Mouse (Mus musculus) MEL (cell line): ENCODE data around the gene Carm1. TPM values are rescaled to one million over a fixed set of nuclear protein-coding genes. Genes with fewer than 3 reads are reported as not detected.

Source experiments
- DNase-seq: peaks from one replicate; pipeline ENCODE4 v3.0.0; 2011; ENCODE audit warnings: low read depth, low spot score
- H3K27ac ChIP-seq: 2 replicates; pipeline ENCODE4 v1.5.1; 2012; ENCODE audit warnings: low read depth, mild to moderate bottlenecking, control low read depth, low read length, moderate library complexity; ENCODE audit not compliant: control insufficient read depth
- H3K27me3 ChIP-seq, 2 experiments: fragments of 150-350 bp in 1 of 2; sonication (generic) in 1 of 2; 2 replicates each; pipeline ENCODE4 v1.6.1; 2012; ENCODE audit warnings: low read length in 2 of 2, mild to moderate bottlenecking in 2 of 2, improper control_type of control experiment in 1 of 2, moderate library complexity in 1 of 2; ENCODE audit not compliant: insufficient read depth in 2 of 2, control insufficient read depth in 1 of 2
- H3K36me3 ChIP-seq, 2 experiments: 2 replicates each; pipeline ENCODE4 v1.6.1; 2012 to 2014; ENCODE audit warnings: low read length in 2 of 2, improper control_type of control experiment in 1 of 2, inconsistent platforms in 1 of 2, mild to moderate bottlenecking in 1 of 2; ENCODE audit not compliant: insufficient read depth in 2 of 2, control insufficient read depth in 1 of 2
- H3K4me1 ChIP-seq, 2 experiments: fragments of 150-350 bp in 1 of 2; sonication (generic) in 1 of 2; 2 replicates each; pipeline ENCODE4 v1.6.1; 2012; ENCODE audit warnings: low read length in 2 of 2, improper control_type of control experiment in 1 of 2, mild to moderate bottlenecking in 1 of 2; ENCODE audit not compliant: insufficient read depth in 2 of 2, control insufficient read depth in 1 of 2
- H3K4me3 ChIP-seq, 2 experiments: fragments of 150-350 bp in 1 of 2; sonication (generic) in 1 of 2; 2 replicates each; pipeline ENCODE4 v1.5.1; 2012; ENCODE audit warnings: low read depth in 2 of 2, low read length in 2 of 2, mild to moderate bottlenecking in 2 of 2, moderate library complexity in 2 of 2, control low read depth in 1 of 2, improper control_type of control experiment in 1 of 2; ENCODE audit not compliant: control insufficient read depth in 1 of 2, insufficient read depth in 1 of 2
- H3K79me2 ChIP-seq: 2 replicates; pipeline ENCODE4 v1.6.1; 2012; ENCODE audit warnings: mild to moderate bottlenecking, low read length, moderate library complexity; ENCODE audit not compliant: control insufficient read depth, poor library complexity, insufficient read depth
- H3K9ac ChIP-seq: 2 replicates; pipeline ENCODE4 v1.6.1; 2012; ENCODE audit warnings: low read depth, mild to moderate bottlenecking, control low read depth, low read length, moderate library complexity; ENCODE audit not compliant: control insufficient read depth, poor library complexity, severe bottlenecking
- H3K9me3 ChIP-seq: fragments of 150-350 bp; sonication (generic); replicated peaks from 2 replicates; pipeline ENCODE4 v1.6.1; 2012; ENCODE audit warnings: mild to moderate bottlenecking, low read length, improper control_type of control experiment, moderate library complexity; ENCODE audit not compliant: insufficient read depth
- CHD1 ChIP-seq: IDR thresholded peaks from 2 replicates; pipeline ENCODE4 v1.6.1; 2012; ENCODE audit warnings: low read depth, mild to moderate bottlenecking, inconsistent platforms, low read length, improper control_type of control experiment
- CHD2 ChIP-seq: IDR thresholded peaks from 2 replicates; pipeline ENCODE4 v1.6.1; 2011; ENCODE audit warnings: low read length, improper control_type of control experiment
- CTCF ChIP-seq, 3 experiments: IDR thresholded peaks in 2 of 3; conservative IDR thresholded peaks in 1 of 3; 2 replicates each; pipeline ENCODE4 v1.5.1; 2011 to 2012; ENCODE audit warnings: low read length in 3 of 3, low read depth in 2 of 3, mild to moderate bottlenecking in 2 of 3, improper control_type of control experiment in 1 of 3, inconsistent platforms in 1 of 3, mixed read lengths in 1 of 3, moderate library complexity in 1 of 3; ENCODE audit not compliant: control insufficient read depth in 1 of 3, insufficient read depth in 1 of 3, poor library complexity in 1 of 3, severe bottlenecking in 1 of 3
- E2F4 ChIP-seq: IDR thresholded peaks from 2 replicates; pipeline ENCODE4 v1.6.1; 2011; ENCODE audit warnings: low read depth, low read length, improper control_type of control experiment, borderline replicate concordance
- ELF1 ChIP-seq: IDR thresholded peaks from 2 replicates; pipeline ENCODE4 v1.6.1; 2014; ENCODE audit warnings: low read depth, mild to moderate bottlenecking, inconsistent platforms, low read length, improper control_type of control experiment, moderate library complexity
- EP300 ChIP-seq, 2 experiments: IDR thresholded peaks; 2 replicates each; pipeline ENCODE4 v1.6.1; 2011; ENCODE audit warnings: improper control_type of control experiment in 2 of 2, low read length in 2 of 2, low read depth in 1 of 2, mild to moderate bottlenecking in 1 of 2
- ETS1 ChIP-seq: IDR thresholded peaks from 2 replicates; pipeline ENCODE4 v1.6.1; 2012; ENCODE audit warnings: low read depth, mild to moderate bottlenecking, inconsistent platforms, low read length, improper control_type of control experiment, moderate library complexity
- GATA1 ChIP-seq: IDR thresholded peaks from 2 replicates; pipeline ENCODE4 v1.6.1; 2011; ENCODE audit warnings: low read depth, low read length, improper control_type of control experiment
- JUND ChIP-seq: IDR thresholded peaks from 2 replicates; pipeline ENCODE4 v1.6.1; 2011; ENCODE audit warnings: low read depth, mild to moderate bottlenecking, improper control_type of control experiment, low read length
- KAT2A ChIP-seq: conservative IDR thresholded peaks from 2 replicates; pipeline ENCODE4 v1.6.1; 2012; ENCODE audit warnings: low read depth, low read length, improper control_type of control experiment, inconsistent platforms
- MAFK ChIP-seq: IDR thresholded peaks from 2 replicates; pipeline ENCODE4 v1.6.1; 2011; ENCODE audit warnings: low read depth, mild to moderate bottlenecking, low read length, improper control_type of control experiment, borderline replicate concordance
- MAX ChIP-seq: IDR thresholded peaks from 2 replicates; pipeline ENCODE4 v1.6.1; 2011; ENCODE audit warnings: low read length, improper control_type of control experiment
- MAZ ChIP-seq: IDR thresholded peaks from 2 replicates; pipeline ENCODE4 v1.6.1; 2012; ENCODE audit warnings: low read depth, mild to moderate bottlenecking, inconsistent platforms, low read length, improper control_type of control experiment
- MXI1 ChIP-seq: IDR thresholded peaks from 2 replicates; pipeline ENCODE4 v1.6.1; 2011; ENCODE audit warnings: mild to moderate bottlenecking, low read depth, low read length, improper control_type of control experiment
- NELFE ChIP-seq: IDR thresholded peaks from 2 replicates; pipeline ENCODE4 v1.6.1; 2011; ENCODE audit warnings: low read depth, low read length, improper control_type of control experiment
- NRF1 ChIP-seq: IDR thresholded peaks from 2 replicates; pipeline ENCODE4 v1.6.1; 2014; ENCODE audit warnings: low read depth, mild to moderate bottlenecking, inconsistent platforms, low read length, improper control_type of control experiment, moderate library complexity; ENCODE audit not compliant: poor library complexity, insufficient read depth, severe bottlenecking
- POLR2A ChIP-seq, 2 experiments: IDR thresholded peaks; 2 replicates each; pipeline ENCODE4 v1.6.1; 2011 to 2012; ENCODE audit warnings: low read length in 2 of 2, mild to moderate bottlenecking in 2 of 2, control low read depth in 1 of 2, improper control_type of control experiment in 1 of 2, low read depth in 1 of 2, moderate library complexity in 1 of 2; ENCODE audit not compliant: control insufficient read depth in 1 of 2, insufficient read depth in 1 of 2, poor library complexity in 1 of 2
- POLR2AphosphoS2 ChIP-seq: IDR thresholded peaks from 2 replicates; pipeline ENCODE4 v1.6.1; 2011; ENCODE audit warnings: low read length, improper control_type of control experiment
- RAD21 ChIP-seq: IDR thresholded peaks from 2 replicates; pipeline ENCODE4 v1.6.1; 2011; ENCODE audit warnings: mild to moderate bottlenecking, low read depth, low read length, improper control_type of control experiment
- RCOR1 ChIP-seq: IDR thresholded peaks from 2 replicates; pipeline ENCODE4 v1.6.1; 2012; ENCODE audit warnings: low read depth, mild to moderate bottlenecking, inconsistent platforms, low read length, improper control_type of control experiment
- SIN3A ChIP-seq: IDR thresholded peaks from 2 replicates; pipeline ENCODE4 v1.6.1; 2012; ENCODE audit warnings: low read length, improper control_type of control experiment, inconsistent platforms
- SMC3 ChIP-seq: IDR thresholded peaks from 2 replicates; pipeline ENCODE4 v1.6.1; 2011; ENCODE audit warnings: low read depth, low read length, improper control_type of control experiment
- TBP ChIP-seq: IDR thresholded peaks from 2 replicates; pipeline ENCODE4 v1.8.0; 2011; ENCODE audit warnings: low read depth, low read length, improper control_type of control experiment
- TCF12 ChIP-seq: IDR thresholded peaks from 2 replicates; pipeline ENCODE4 v1.6.1; 2014; ENCODE audit warnings: low read depth, mild to moderate bottlenecking, inconsistent platforms, low read length, improper control_type of control experiment, moderate library complexity
- UBTF ChIP-seq: IDR thresholded peaks from 2 replicates; pipeline ENCODE4 v1.6.1; 2012; ENCODE audit warnings: low read depth, mild to moderate bottlenecking, inconsistent platforms, low read length, improper control_type of control experiment, moderate library complexity, borderline replicate concordance; ENCODE audit not compliant: insufficient read depth
- USF1 ChIP-seq: IDR thresholded peaks from 2 replicates; pipeline ENCODE4 v1.6.1; 2014; ENCODE audit warnings: low read depth, mild to moderate bottlenecking, inconsistent platforms, low read length, improper control_type of control experiment, moderate library complexity
- ZC3H11A ChIP-seq: IDR thresholded peaks from 2 replicates; pipeline ENCODE4 v1.6.1; 2012; ENCODE audit warnings: low read depth, mild to moderate bottlenecking, inconsistent platforms, low read length, improper control_type of control experiment
- ZKSCAN1 ChIP-seq: IDR thresholded peaks from 2 replicates; pipeline ENCODE4 v1.6.1; 2012; ENCODE audit warnings: low read depth, mild to moderate bottlenecking, inconsistent platforms, low read length, improper control_type of control experiment, moderate library complexity
- ZMIZ1 ChIP-seq: IDR thresholded peaks from 2 replicates; pipeline ENCODE4 v1.6.1; 2012; ENCODE audit warnings: low read depth, mild to moderate bottlenecking, inconsistent platforms, low read length, improper control_type of control experiment, moderate library complexity
- ZNF384 ChIP-seq: IDR thresholded peaks from 2 replicates; pipeline ENCODE4 v1.6.1; 2012; ENCODE audit warnings: low read depth, mild to moderate bottlenecking, inconsistent platforms, low read length, improper control_type of control experiment
- polyA plus RNA-seq, 2 experiments: library from polyadenylated mRNA; stranded (reverse) in 1 of 2; unstranded in 1 of 2; fragments of >175 nt in 1 of 2; fragments of >200 nt in 1 of 2; gene quantifications; 2 replicates each; pipeline versions ENCODE4 v1.2.1 to v1.2.4; 2012; ENCODE audit warnings: low replicate concordance in 2 of 2, low read depth in 1 of 2; ENCODE audit not compliant: insufficient read length in 2 of 2, insufficient read depth in 1 of 2, missing spikeins in 1 of 2
- total RNA-seq: library from RNA; depleted of rRNA; stranded (reverse); fragments of 300-350 nt; gene quantifications from 2 replicates; pipeline ENCODE4 v1.2.3, GENCODE M21; 2012

Carm1 gene
- total and polyA plus RNA-seq, 3 experiments: 121 to 423 (median 121) TPM

GRCm38 (mm10) chr9:21616232-21616781, 69.6 kb downstream of the Carm1 start (continued):
- TF ChIP-seq EP300 (IDR thresholded peaks at IDR 0.05; ENCODE audit: low read depth in 1 of 2, low read length in 2 of 2) (peak in 1 of 2 experiments; percentile 57; a peak in 2 of 4 replicates), RAD21 (no peak), MAZ (peak; percentile 96), ETS1 (0 out of 2 replicates have a peak, but pooled peaks have one; percentile 37), ELF1 (peak; percentile 85), UBTF (peak; percentile 94), ZC3H11A (no peak), MAFK (no peak), NELFE (peak; percentile 81), CTCF (IDR thresholded peaks at IDR 0.05 in 2 of 3, conservative IDR thresholded peaks at IDR 0.05 in 1 of 3; ENCODE audit: control insufficient read depth in 1 of 3, insufficient read depth in 1 of 3, low read depth in 2 of 3, low read length in 3 of 3, poor library complexity in 1 of 3, severe bottlenecking in 1 of 3) (no peak), SMC3 (no peak), MAX (no peak), ZNF384 (no peak; the same call in 1 of the 2 replicates), CHD2 (peak; percentile 70), ZMIZ1 (peak; percentile 96), POLR2A (IDR thresholded peaks at IDR 0.05; ENCODE audit: control insufficient read depth in 1 of 2, insufficient read depth in 1 of 2, low read depth in 1 of 2, low read length in 2 of 2, poor library complexity in 1 of 2) (peak; percentile 71 to 80), ZKSCAN1 (peak; percentile 48; the same call in 1 of the 2 replicates), RCOR1 (no peak)

DNA sequence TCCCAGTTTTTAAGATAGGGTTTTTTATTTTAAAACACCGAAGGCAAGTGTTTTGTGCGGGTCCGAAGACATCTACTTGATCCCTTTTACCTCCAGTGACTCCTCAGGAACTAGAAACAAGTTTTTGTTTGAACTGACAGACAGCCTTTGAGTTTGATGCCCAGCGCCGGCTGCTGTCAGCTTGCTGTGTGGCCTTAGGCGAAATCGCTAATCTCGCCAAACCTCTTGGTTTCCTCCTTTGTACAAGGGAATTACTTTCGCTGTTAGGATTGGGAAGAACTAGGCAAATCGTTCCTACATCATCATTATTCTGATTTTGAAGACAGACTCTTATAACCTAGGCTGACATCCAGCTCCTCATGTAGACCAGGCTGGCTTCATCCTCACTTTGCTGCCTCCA, 70.4 kb downstream of the Carm1 start:
- H3K36me3 ChIP-seq: peaks cover 19 to 42% of the 10 kb centered on the region in 2 experiments
- no peaks in the 10 kb centered on the region for H3K9me3 ChIP-seq
- peak overlapping the region; percentile 89 for H3K27ac ChIP-seq
- peak; percentile 89 for DNase-seq
- peaks cover 13 to 24% of the 10 kb centered on the region in 2 experiments for H3K4me1 ChIP-seq
- H3K9ac ChIP-seq: peak overlapping the region; percentile 88
- H3K27me3 ChIP-seq: no peaks in the 10 kb centered on the region
- TF ChIP-seq NRF1 (no peak), JUND (no peak), KAT2A (no peak), TBP (peak; percentile 46; the same call in 1 of the 2 replicates), TCF12 (no peak), SMC3 (no peak), RCOR1 (no peak), CTCF (IDR thresholded peaks at IDR 0.05 in 2 of 3, conservative IDR thresholded peaks at IDR 0.05 in 1 of 3; ENCODE audit: control insufficient read depth in 1 of 3, insufficient read depth in 1 of 3, low read depth in 2 of 3, low read length in 3 of 3, poor library complexity in 1 of 3, severe bottlenecking in 1 of 3) (no peak), GATA1 (peak; percentile 41; the same call in 1 of the 2 replicates), MAZ (no peak), MXI1 (peak; percentile 80; the same call in 1 of the 2 replicates), E2F4 (no peak), ZMIZ1 (no peak), SIN3A (no peak; the same call in 1 of the 2 replicates), ZC3H11A (no peak), CHD2 (no peak), CHD1 (0 out of 2 replicates have a peak, but pooled peaks have one; percentile 5), USF1 (no peak), POLR2AphosphoS2 (no peak)
- H3K4me3 ChIP-seq: peak overlapping the region; percentile 80 to 87
- peaks cover 61% of the 10 kb centered on the region for H3K79me2 ChIP-seq
